Mouse (Mus musculus) kidney, adult 11 months (tissue): ENCODE results near the gene Ttll2.
"Not testable (repeated sequence)": the region's sequence is repeated elsewhere in the genome, so short reads cannot be mapped to it uniquely, and the experiment has no call there.

ENCODE experiments used
- DNase-seq: peaks from one replicate; pipeline ENCODE4 v3.0.0; 2022

Ttll2 gene

DNA sequence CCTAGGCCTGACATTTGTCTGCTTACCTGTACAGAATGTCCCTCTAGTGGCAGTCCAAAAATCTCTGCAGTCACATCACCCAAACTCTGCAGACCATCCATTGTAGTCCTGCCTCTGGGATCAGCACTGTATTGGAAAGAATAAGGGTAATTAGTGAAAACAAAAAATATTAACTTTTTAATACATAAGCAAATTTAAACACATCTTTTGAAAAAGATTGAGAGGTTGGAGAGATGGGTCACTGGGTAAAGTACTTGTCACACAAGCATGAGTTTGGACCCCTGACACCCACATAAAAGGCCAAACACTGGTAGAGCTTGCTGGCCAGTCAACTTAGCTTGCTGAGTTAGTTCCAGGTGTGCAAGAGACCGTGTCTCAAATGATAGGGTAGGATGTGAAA, at the start of gene Ttll2:
Gene Ttll2 (minus strand): TSS at position 101 of the 400 bp plus-strand sequence.
- DNase-seq = not testable (repeated sequence)

- not testable (repeated sequence) for DNase-seq
These were observed 47.3 kb upstream of the Ttll2 start for GRCm38 (mm10) chr17:7399770-7400169.

GRCm38 (mm10) chr17:7398198-7398847, 45.8 kb upstream of the Ttll2 start:
- not testable (repeated sequence) for DNase-seq

GRCm38 (mm10) chr17:7397079-7397478, 44.6 kb upstream of the Ttll2 start:
- DNase-seq = not testable (repeated sequence)

GRCm38 (mm10) chr17:7396288-7396687, 43.8 kb upstream of the Ttll2 start:
- DNase-seq = not testable (repeated sequence)

- not testable (repeated sequence) for DNase-seq
These were observed 43.2 kb upstream of the Ttll2 start for GRCm38 (mm10) chr17:7395671-7396070.

DNA sequence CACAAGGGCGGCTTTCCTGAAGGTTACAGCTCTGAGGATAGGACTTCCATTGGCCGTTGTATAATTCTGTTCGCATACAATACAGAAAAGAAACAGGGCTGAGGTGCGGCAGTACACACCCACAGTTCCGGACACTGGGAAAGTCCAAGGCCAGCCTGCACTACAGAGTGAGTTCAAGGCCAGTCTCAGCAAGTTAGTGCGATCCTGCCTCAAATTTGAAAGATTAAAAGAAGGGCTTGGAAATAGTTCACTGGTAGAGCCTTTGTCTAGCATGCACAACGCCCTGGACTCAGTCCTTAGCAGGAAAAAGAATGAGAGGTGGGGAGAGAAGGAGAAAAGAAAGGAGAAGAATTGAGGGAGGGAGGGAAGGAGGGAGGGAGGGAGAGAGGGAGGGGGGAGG, 42.6 kb upstream of the Ttll2 start:
- not testable (repeated sequence) for DNase-seq

DNA sequence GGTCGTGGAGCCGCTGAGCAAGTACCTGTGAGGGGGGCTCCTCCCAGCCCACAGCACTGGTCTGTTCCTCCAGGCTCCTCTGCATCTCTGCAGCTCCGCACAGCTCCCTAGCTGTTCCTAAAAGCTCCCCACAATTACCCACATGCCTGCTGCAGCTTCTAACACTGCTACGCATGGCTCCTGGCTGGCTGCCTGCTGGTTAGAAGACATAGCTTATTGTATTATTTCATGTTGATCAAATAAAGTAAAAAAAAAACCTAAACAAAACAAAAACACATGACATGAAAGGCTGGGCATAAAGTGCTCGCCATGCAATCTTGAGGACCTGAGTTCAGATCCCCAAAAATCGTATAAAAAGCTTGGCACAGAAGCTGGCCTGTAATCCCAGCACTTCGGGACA, 37.4 kb upstream of the Ttll2 start:
- not testable (repeated sequence) for DNase-seq

DNA sequence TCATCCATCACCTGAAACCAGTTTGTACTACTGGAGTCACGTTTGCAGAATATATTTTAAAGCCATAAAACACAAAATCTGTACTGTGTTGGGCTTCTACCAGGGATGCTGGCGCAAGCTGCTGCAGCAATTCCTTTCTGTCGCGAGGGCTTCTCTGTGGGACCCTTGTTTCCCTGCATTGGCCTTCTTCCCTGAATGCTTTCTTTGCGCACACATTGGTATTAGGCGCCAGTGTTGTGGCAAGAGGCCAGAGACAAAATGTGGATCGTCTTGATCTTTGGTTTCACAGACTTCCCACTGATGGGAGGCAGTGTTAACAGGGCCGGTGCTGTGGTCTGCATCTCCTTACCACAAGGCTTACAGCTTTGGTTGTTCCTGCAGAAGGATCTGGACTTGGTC, 36.5 kb upstream of the Ttll2 start:
- not testable (repeated sequence) for DNase-seq

DNA sequence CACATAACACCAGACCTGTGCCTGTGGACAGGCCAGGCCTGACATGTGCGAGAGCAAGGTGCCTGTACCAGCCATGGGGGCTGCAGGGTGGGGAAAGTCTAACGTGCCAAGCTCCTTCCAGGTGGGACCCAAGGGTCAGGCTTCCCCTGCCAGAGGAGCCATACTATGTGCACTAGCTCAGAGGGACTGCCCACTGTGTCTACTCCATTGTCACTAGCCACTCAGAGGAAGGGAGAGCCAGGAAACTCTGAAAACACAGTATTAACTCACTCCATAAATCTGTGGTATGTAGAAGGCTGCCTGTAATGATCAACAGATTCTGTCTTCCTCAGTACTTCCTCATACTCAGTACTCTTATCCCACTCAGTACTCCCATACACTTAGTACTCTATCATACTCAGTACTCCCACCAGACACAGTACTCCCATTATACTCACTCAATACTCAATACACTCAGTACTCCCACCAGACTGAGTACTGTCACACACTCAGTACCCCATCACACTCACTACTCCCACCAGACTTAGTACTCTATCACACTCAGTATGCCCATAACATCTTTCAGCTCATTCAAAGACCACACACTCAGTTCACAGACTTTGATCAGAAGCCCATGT, 36.0 kb upstream of the Ttll2 start:
- DNase-seq = not testable (repeated sequence)

GRCm38 (mm10) chr17:7386016-7386415, 33.5 kb upstream of the Ttll2 start:
- not testable (repeated sequence) for DNase-seq

GRCm38 (mm10) chr17:7385364-7385763, 32.9 kb upstream of the Ttll2 start, which contains the start of gene Unc93a2:
Gene Unc93a2, minus strand, starts transcription at chr17:7385464.
- DNase-seq = not testable (repeated sequence)

GRCm38 (mm10) chr17:7383167-7384143, 31.0 kb upstream of the Ttll2 start:
- DNase-seq = not testable (repeated sequence)

DNA sequence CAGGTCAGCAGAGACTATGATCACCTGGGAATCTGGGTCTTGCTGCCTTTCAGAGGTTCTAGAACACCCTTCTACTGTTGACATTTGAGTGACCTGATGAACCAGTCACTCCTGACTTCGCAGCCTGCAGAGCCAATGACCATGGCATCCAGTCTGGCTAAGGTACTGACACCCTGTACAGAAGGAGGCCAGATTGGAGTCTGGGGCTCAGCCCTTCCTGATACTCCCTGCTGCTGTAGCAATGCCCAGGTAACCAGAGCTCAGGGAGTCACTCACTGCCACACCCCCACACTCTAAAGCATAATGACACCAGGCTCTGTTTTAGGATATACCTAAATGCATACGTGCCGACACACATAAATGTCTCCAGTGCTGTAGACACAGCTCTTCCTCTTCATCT, 30.2 kb upstream of the Ttll2 start:
- DNase-seq = not testable (repeated sequence)

GRCm38 (mm10) chr17:7377907-7378306, 25.4 kb upstream of the Ttll2 start:
- DNase-seq = not testable (repeated sequence)

GRCm38 (mm10) chr17:7376951-7377700, 24.6 kb upstream of the Ttll2 start:
- not testable (repeated sequence) for DNase-seq

DNA sequence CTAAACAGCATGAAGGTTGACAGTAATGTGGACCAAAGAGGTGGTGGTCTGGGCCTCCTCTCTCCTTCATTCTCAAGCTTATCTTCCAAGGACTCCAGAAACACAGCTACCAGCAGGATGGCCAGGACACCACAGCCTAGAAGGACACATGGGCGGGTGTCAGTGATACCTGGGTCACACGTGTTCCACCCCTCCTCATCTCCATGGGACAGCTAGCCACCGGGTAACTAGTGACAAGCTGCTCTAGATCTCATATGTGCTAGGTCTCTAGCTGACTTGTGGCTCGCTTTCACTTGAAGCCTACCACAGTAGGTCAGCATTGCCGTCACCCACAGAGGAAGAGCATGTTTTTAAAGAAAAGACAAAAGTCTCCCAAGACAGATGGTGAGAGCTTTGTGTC, 19.4 kb upstream of the Ttll2 start, which contains the start of gene Gm49630:
Gene Gm49630 (minus strand): TSS at position 101 of the 400 bp plus-strand sequence.
- DNase-seq = not testable (repeated sequence)

GRCm38 (mm10) chr17:7369401-7369800, 16.9 kb upstream of the Ttll2 start:
- DNase-seq = not testable (repeated sequence)

DNA sequence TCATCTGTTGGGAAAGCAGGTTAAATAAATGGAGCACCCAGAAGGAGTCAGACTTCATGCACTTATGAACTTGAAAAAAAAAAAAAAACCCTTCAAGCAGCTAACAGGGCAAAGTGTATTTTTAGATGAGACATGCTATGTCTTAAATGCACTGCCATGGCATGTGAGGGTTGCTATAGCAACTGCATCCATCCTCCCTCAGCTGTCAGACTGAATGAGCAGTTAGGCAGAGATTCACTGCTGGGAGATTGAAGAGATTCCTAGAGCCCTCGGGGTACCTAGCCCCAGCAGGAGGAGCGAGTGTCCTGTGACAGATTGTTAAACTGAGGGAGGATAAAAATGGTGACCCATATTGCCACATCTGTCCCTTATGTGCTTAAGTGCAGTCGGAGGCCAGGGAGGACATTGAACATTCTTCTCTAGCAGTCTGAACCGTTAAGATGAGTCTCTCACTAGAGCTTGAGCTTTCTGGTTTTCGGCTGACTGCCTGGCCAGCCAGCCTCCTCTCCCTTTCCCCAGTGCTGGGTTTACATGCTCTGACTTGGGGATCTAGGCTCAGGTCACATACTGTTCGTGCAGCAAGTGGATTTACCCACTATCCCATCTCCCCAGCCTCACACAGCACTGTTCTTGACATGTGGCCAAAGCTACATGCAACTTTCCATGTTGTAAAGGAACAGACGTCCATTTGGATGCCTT, 14.3 kb upstream of the Ttll2 start:
- not testable (repeated sequence) for DNase-seq

GRCm38 (mm10) chr17:7366265-7366664, 13.8 kb upstream of the Ttll2 start:
- not testable (repeated sequence) for DNase-seq

- DNase-seq = not testable (repeated sequence)
These were observed 13.1 kb upstream of the Ttll2 start for GRCm38 (mm10) chr17:7365615-7366014.
